Mouse (Mus musculus): Measurements from ENCODE around the gene Wsb1.

DNA sequence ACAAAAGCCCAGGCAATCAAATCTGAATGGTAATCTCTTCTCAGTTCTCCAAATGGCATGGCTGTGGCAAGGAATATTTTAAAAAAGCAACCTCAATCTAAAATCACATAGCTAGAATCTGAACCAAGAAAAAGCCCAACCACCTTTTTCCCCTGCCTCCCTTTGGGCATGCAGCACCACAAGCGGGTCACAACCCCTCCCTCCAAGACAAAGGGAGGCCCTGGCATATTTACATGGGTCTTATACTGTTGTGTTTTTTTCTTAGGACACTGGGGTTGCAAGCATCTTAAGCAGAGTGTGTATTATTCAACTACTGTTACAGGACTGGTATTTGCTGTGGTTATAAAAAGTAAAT lies 16.1 kb downstream of the Wsb1 start:
- TF ChIP-seq MAX (IDR thresholded peaks at IDR 0.05; ENCODE audit: low read length) (no peak), NELFE (IDR thresholded peaks at IDR 0.05; ENCODE audit: low read depth, low read length) (no peak), CTCF (conservative IDR thresholded peaks at IDR 0.05 in 1 of 2, IDR thresholded peaks at IDR 0.05 in 1 of 2; ENCODE audit: low read depth in 2 of 2, low read length in 2 of 2) (no peak)
